Mouse (Mus musculus) midbrain, embryonic 13.5 days (tissue): ENCODE measurements around the gene Lsr. TPM values are rescaled to one million over a fixed set of nuclear protein-coding genes. Genes with fewer than 3 reads are reported as not detected.
"Not testable (repeated sequence)": the region's sequence is repeated elsewhere in the genome, so short reads cannot be mapped to it uniquely, and the experiment has no call there.

Experiments used
- ATAC-seq: fragments of 200-750 bp; cut with Nextera tagmentation; 2 replicates; pipeline ENCODE4 v1.8.0; 2017; ENCODE audit warnings: mild to moderate bottlenecking, moderate TSS enrichment, moderate library complexity
- H3K27ac ChIP-seq: fragments of 300-500 bp; sonication (generic); 2 replicates; pipeline ENCODE4 v1.5.1; 2015; ENCODE audit warnings: inconsistent platforms, mild to moderate bottlenecking, moderate library complexity
- H3K27me3 ChIP-seq: fragments of 300-500 bp; sonication (generic); 2 replicates; pipeline ENCODE4 v1.6.1; 2015; ENCODE audit warnings: mild to moderate bottlenecking, inconsistent platforms
- H3K36me3 ChIP-seq: fragments of 300-500 bp; sonication (generic); 2 replicates; pipeline ENCODE4 v1.6.1; 2015; ENCODE audit warnings: mild to moderate bottlenecking, inconsistent platforms
- H3K4me1 ChIP-seq: fragments of 300-500 bp; sonication (generic); replicated peaks from 2 replicates; pipeline ENCODE4 v1.6.1; 2015; ENCODE audit warnings: inconsistent platforms
- H3K4me2 ChIP-seq: fragments of 300-500 bp; sonication (generic); replicated peaks from 2 replicates; pipeline ENCODE4 v1.6.1; 2015; ENCODE audit warnings: moderate library complexity, mild to moderate bottlenecking, inconsistent platforms
- H3K4me3 ChIP-seq: fragments of 300-500 bp; sonication (generic); replicated peaks from 2 replicates; pipeline ENCODE4 v1.5.1; 2015; ENCODE audit warnings: mild to moderate bottlenecking, inconsistent platforms
- H3K9ac ChIP-seq: fragments of 300-500 bp; sonication (generic); replicated peaks from 2 replicates; pipeline ENCODE4 v1.6.1; 2015; ENCODE audit warnings: mild to moderate bottlenecking, inconsistent platforms
- H3K9me3 ChIP-seq: fragments of 300-500 bp; sonication (generic); 2 replicates; pipeline ENCODE4 v1.6.1; 2016; ENCODE audit warnings: mild to moderate bottlenecking, inconsistent platforms
- WGBS: fragments of 180-500 bp; shearing (Covaris S2); methylation state at CpG from one replicate; pipeline ENCODE4 v1.1.7; 2015; 5-methylcytosine and 5-hydroxymethylcytosine counted together
- polyA plus RNA-seq: library from polyadenylated mRNA; unstranded; fragments of >200 nt; fragmentation: Nextera tagmentation; extraction: Ambion mirVana; gene quantifications from 2 replicates; pipeline ENCODE4 v1.2.1, GENCODE M21; 2015

Lsr gene
- polyA plus RNA-seq, 1 experiment from 2014 or later: 16.1 TPM

- WGBS: 97% methylated on average over 9 of the region's 9 CpGs
- H3K4me1 ChIP-seq: peaks cover 32% of the 10 kb centered on the region
- no peak for ATAC-seq
- H3K9me3 ChIP-seq: no peaks in the 10 kb centered on the region
- H3K27me3 ChIP-seq: no peaks in the 10 kb centered on the region
- no peak overlapping the region for H3K4me3 ChIP-seq
- H3K36me3 ChIP-seq: peaks cover 12% of the 10 kb centered on the region
- no peak overlapping the region for H3K9ac ChIP-seq
- no peak overlapping the region for H3K4me2 ChIP-seq
- no peak overlapping the region for H3K27ac ChIP-seq
Observed at GRCm38 (mm10) chr7:30958866-30959487, 14.3 kb downstream of the Lsr start.

GRCm38 (mm10) chr7:30958109-30958865 is 15.0 kb downstream of the Lsr start:
- Histone ChIP-seq H3K4me3 (peak overlapping the region; percentile 95), H3K4me1 (peaks cover 32% of the 10 kb centered on the region), H3K4me2 (peak overlapping the region; percentile 74), H3K9me3 (no peaks in the 10 kb centered on the region), H3K27ac (peak overlapping the region; percentile 99), H3K27me3 (no peaks in the 10 kb centered on the region), H3K36me3 (peaks cover 18% of the 10 kb centered on the region), H3K9ac (peak overlapping the region; percentile 98)
- no peak for ATAC-seq
- 74% methylated on average over 28 of the region's 28 CpGs for WGBS

- WGBS: under 1% methylated on average over 43 of the region's 43 CpGs
- Histone ChIP-seq H3K4me2 (peak overlapping the region; percentile 74), H3K27me3 (no peaks in the 10 kb centered on the region), H3K9ac (peak overlapping the region; percentile 98), H3K4me1 (peaks cover 32% of the 10 kb centered on the region), H3K9me3 (no peaks in the 10 kb centered on the region), H3K4me3 (peak overlapping the region; percentile 95), H3K27ac (peak overlapping the region; percentile 99), H3K36me3 (peaks cover 28% of the 10 kb centered on the region)
- peak; percentile 64 for ATAC-seq
Observed at GRCm38 (mm10) chr7:30957367-30957783, 15.9 kb downstream of the Lsr start.

GRCm38 (mm10) chr7:30956756-30957366 is 16.4 kb downstream of the Lsr start, which contains the start of gene Usf2:
Usf2 (minus strand) TSS chr7:30956803.
- no peaks in the 10 kb centered on the region for H3K27me3 ChIP-seq
- peak; percentile 49 for ATAC-seq
- H3K4me2 ChIP-seq: peak within 1 kb of the TSS; percentile 74
- WGBS: under 1% methylated on average over 58 of the region's 82 CpGs
- peak within 1 kb of the TSS; percentile 95 for H3K4me3 ChIP-seq
- no peaks in the 10 kb centered on the region for H3K9me3 ChIP-seq
- peak within 1 kb of the TSS; percentile 98 for H3K9ac ChIP-seq
- H3K27ac ChIP-seq: peak within 1 kb of the TSS; percentile 99
- H3K4me1 ChIP-seq: peaks cover 32% of the 10 kb centered on the region
- peaks cover 33% of the 10 kb centered on the region for H3K36me3 ChIP-seq

GRCm38 (mm10) chr7:30956357-30956751 is 16.9 kb downstream of the Lsr start:
- peak; percentile 44 for ATAC-seq
- Histone ChIP-seq H3K36me3 (peaks cover 34% of the 10 kb centered on the region), H3K9ac (peak overlapping the region; percentile 98), H3K27ac (peak overlapping the region; percentile 99), H3K27me3 (no peaks in the 10 kb centered on the region), H3K4me2 (peak overlapping the region; percentile 74), H3K4me1 (peaks cover 32% of the 10 kb centered on the region), H3K9me3 (no peaks in the 10 kb centered on the region), H3K4me3 (peak overlapping the region; percentile 95)
- WGBS: 1% methylated on average over 14 of the region's 49 CpGs

GRCm38 (mm10) chr7:30955584-30956356 is 17.5 kb downstream of the Lsr start:
- peaks cover 39% of the 10 kb centered on the region for H3K36me3 ChIP-seq
- H3K27ac ChIP-seq: peak overlapping the region; percentile 99
- H3K9ac ChIP-seq: peak overlapping the region; percentile 98
- H3K9me3 ChIP-seq: no peaks in the 10 kb centered on the region
- no peaks in the 10 kb centered on the region for H3K27me3 ChIP-seq
- peaks cover 32% of the 10 kb centered on the region for H3K4me1 ChIP-seq
- WGBS: under 1% methylated on average over 63 of the region's 64 CpGs
- ATAC-seq: peak; percentile 78
- H3K4me2 ChIP-seq: peak overlapping the region; percentile 74
- H3K4me3 ChIP-seq: peak overlapping the region; percentile 95

GRCm38 (mm10) chr7:30954971-30955520 is 18.2 kb downstream of the Lsr start:
- H3K27me3 ChIP-seq: no peaks in the 10 kb centered on the region
- H3K27ac ChIP-seq: peak overlapping the region; percentile 99; the same call in 1 of the 2 replicates
- peak overlapping the region; percentile 95 for H3K4me3 ChIP-seq
- 0 out of 2 replicates have a peak overlapping the region, but pooled peaks have one; percentile 98 for H3K9ac ChIP-seq
- H3K36me3 ChIP-seq: peaks cover 47% of the 10 kb centered on the region
- no peak for ATAC-seq
- peaks cover 32% of the 10 kb centered on the region for H3K4me1 ChIP-seq
- H3K9me3 ChIP-seq: no peaks in the 10 kb centered on the region
- H3K4me2 ChIP-seq: peak overlapping the region; percentile 74
- 93% methylated on average over 12 of the region's 12 CpGs for WGBS

GRCm38 (mm10) chr7:30954036-30954435 is 19.2 kb downstream of the Lsr start:
- ATAC-seq: no peak
- H3K9me3 ChIP-seq: no peaks in the 10 kb centered on the region
- H3K9ac ChIP-seq: no peak overlapping the region
- H3K4me3 ChIP-seq: no peak overlapping the region
- H3K36me3 ChIP-seq: peaks cover 55% of the 10 kb centered on the region
- no peaks in the 10 kb centered on the region for H3K27me3 ChIP-seq
- H3K27ac ChIP-seq: no peak overlapping the region
- H3K4me1 ChIP-seq: peaks cover 25% of the 10 kb centered on the region
- no peak overlapping the region for H3K4me2 ChIP-seq
- WGBS: 89% methylated on average over 3 of the region's 3 CpGs

GRCm38 (mm10) chr7:30953459-30953858 is 19.8 kb downstream of the Lsr start:
- WGBS: 95% methylated on average over 6 of the region's 6 CpGs
- no peak for ATAC-seq
- H3K4me3 ChIP-seq: no peak overlapping the region
- peaks cover 19% of the 10 kb centered on the region for H3K4me1 ChIP-seq
- no peak overlapping the region for H3K9ac ChIP-seq
- H3K9me3 ChIP-seq: no peaks in the 10 kb centered on the region
- no peak overlapping the region for H3K27ac ChIP-seq
- peaks cover 59% of the 10 kb centered on the region for H3K36me3 ChIP-seq
- H3K27me3 ChIP-seq: no peaks in the 10 kb centered on the region
- H3K4me2 ChIP-seq: no peak overlapping the region

- ATAC-seq: no peak
- Histone ChIP-seq H3K4me3 (no peak overlapping the region), H3K27me3 (no peaks in the 10 kb centered on the region), H3K27ac (no peak overlapping the region), H3K9me3 (no peaks in the 10 kb centered on the region), H3K4me1 (peaks cover 11% of the 10 kb centered on the region), H3K36me3 (peaks cover 59% of the 10 kb centered on the region), H3K4me2 (no peak overlapping the region), H3K9ac (no peak overlapping the region)
- WGBS: 95% methylated on average over 16 of the region's 16 CpGs
Observed at GRCm38 (mm10) chr7:30952441-30953265, 20.6 kb downstream of the Lsr start.

GRCm38 (mm10) chr7:30949902-30950301 is 23.4 kb downstream of the Lsr start:
- ATAC-seq, H3K27ac ChIP-seq, H3K4me2 ChIP-seq, H3K27me3 ChIP-seq, H3K9ac ChIP-seq, H3K9me3 ChIP-seq, H3K4me3 ChIP-seq, H3K4me1 ChIP-seq: not testable (repeated sequence)
- H3K36me3 ChIP-seq: peaks cover 72% of the 10 kb centered on the region
- 93% methylated on average over 3 of the region's 3 CpGs for WGBS
